Mouse (Mus musculus): ENCODE results near the gene Emc3.

GRCm38 (mm10) chr6:113579306-113579705 is 47.9 kb upstream of the Emc3 start:
- TF ChIP-seq EP300 (optimal IDR thresholded peaks at IDR 0.05): no peak
- no peak for TF ChIP-seq CTCF (IDR thresholded peaks at IDR 0.05; ENCODE audit: low read depth)

All from stomach, postnatal 0 days (tissue).